Mouse (Mus musculus): Measurements from ENCODE around the gene Prmt1. TPM values are rescaled to one million over a fixed set of nuclear protein-coding genes. Genes with fewer than 3 reads are reported as not detected.

The Prmt1 gene
- polyA plus RNA-seq, 1 experiment, result 729 TPM

DNA sequence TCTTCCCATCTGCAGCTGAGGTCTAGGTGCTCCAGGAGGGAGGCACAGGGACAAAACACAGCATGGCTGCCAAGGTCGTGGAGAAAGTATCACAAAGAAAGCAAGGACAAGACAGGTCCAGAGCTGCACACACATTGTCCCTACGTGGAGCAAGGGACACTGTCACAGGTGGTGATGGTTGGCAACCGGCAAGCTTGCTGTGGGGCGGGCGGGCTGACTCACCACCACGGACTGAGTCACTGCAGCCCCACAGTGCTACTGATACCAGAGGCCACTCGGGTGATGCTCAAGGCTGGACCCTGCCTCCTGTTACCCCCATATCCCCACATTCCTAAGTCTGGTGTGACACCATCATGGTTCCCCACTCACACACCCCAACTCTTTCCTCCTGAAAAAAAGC, 16.1 kb upstream of the Prmt1 start:
- TF ChIP-seq POLR2AphosphoS2 (IDR thresholded peaks at IDR 0.05; ENCODE audit: insufficient read length, low read depth), result peak; percentile 87
- no peak for TF ChIP-seq REST (IDR thresholded peaks at IDR 0.05; ENCODE audit: insufficient read depth, insufficient read length)
- TF ChIP-seq MYOD1 (IDR thresholded peaks at IDR 0.05; ENCODE audit: control insufficient read depth in 1 of 3, insufficient read length in 2 of 3, low read depth in 2 of 3), result peak in 1 of 3 experiments; percentile 72
- no peak for TF ChIP-seq TCF12 (IDR thresholded peaks at IDR 0.05; ENCODE audit: insufficient read depth, poor library complexity, severe bottlenecking)
- TF ChIP-seq SRF (IDR thresholded peaks at IDR 0.05; ENCODE audit: control insufficient read depth, insufficient read length, low read depth), result no peak
- no peak for TF ChIP-seq E2F4 (IDR thresholded peaks at IDR 0.05; ENCODE audit: insufficient read depth)
- TF ChIP-seq POLR2A (IDR thresholded peaks at IDR 0.05; ENCODE audit: insufficient read length, low read depth), result peak; percentile 43
- TF ChIP-seq CEBPB (IDR thresholded peaks at IDR 0.05; ENCODE audit: insufficient read depth, poor library complexity, severe bottlenecking), result no peak
- TF ChIP-seq MAX (IDR thresholded peaks at IDR 0.05; ENCODE audit: low read depth), result no peak
- peak in 2 of 3 experiments; percentile 21 to 35 for TF ChIP-seq MYOG (IDR thresholded peaks at IDR 0.05; ENCODE audit: control insufficient read depth in 1 of 3, insufficient read depth in 1 of 3, insufficient read length in 2 of 3, low read depth in 2 of 3)
- Histone ChIP-seq H3K79me2 (ENCODE audit: control insufficient read depth, insufficient read depth) (peaks cover 20% of the 10 kb centered on the region), H3K4me2 (ENCODE audit: low read depth) (no peak overlapping the region), H3K4me3 (no peak overlapping the region), H3ac (ENCODE audit: control insufficient read depth, insufficient read length) (no peak overlapping the region), H3K27me3 (ENCODE audit: control insufficient read depth, insufficient read depth, insufficient read length) (no peaks in the 10 kb centered on the region), H3K36me3 (ENCODE audit: control insufficient read depth, insufficient read depth) (no peaks in the 10 kb centered on the region)

DNA sequence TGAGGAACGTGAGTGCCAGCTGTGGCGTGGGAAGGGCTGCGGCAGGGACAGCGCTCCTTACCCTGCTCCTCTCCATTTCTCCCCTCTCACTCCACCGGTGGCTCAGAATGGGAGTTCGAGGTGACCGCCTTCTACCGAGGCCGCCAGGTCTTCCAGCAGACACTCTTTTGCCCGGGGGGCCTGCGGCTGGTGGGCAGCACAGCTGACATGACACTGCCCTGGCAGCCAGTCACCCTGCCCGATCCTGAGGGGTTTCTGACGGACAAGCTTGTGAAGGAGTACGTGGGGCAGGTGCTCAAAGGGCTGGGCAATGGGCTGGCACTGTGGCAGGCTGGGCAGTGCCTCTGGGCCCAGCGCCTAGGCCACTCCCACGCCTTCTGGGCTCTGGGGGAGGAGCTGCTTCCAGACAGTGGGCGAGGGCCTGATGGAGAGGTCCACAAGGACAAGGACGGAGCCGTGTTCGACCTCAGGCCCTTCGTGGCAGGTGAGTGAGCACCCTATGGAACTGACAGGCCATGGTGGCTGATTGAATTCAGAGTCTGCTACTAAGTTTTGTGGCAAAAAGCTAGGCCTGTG, 14.3 kb upstream of the Prmt1 start:
- Histone ChIP-seq H3K4me3 (no peak overlapping the region), H3ac (ENCODE audit: control insufficient read depth, insufficient read length) (no peak overlapping the region), H3K79me2 (ENCODE audit: control insufficient read depth, insufficient read depth) (peaks cover 20% of the 10 kb centered on the region), H3K4me2 (ENCODE audit: low read depth) (no peak overlapping the region), H3K27me3 (ENCODE audit: control insufficient read depth, insufficient read depth, insufficient read length) (no peaks in the 10 kb centered on the region), H3K36me3 (ENCODE audit: control insufficient read depth, insufficient read depth) (no peaks in the 10 kb centered on the region)
- TF ChIP-seq MYOD1 (IDR thresholded peaks at IDR 0.05; ENCODE audit: control insufficient read depth in 1 of 3, insufficient read length in 2 of 3, low read depth in 2 of 3) (peak in 1 of 3 experiments; percentile 21), POLR2AphosphoS2 (IDR thresholded peaks at IDR 0.05; ENCODE audit: insufficient read length, low read depth) (peak; percentile 80), MYOG (IDR thresholded peaks at IDR 0.05; ENCODE audit: control insufficient read depth in 1 of 3, insufficient read depth in 1 of 3, insufficient read length in 2 of 3, low read depth in 2 of 3) (peak in 1 of 3 experiments; percentile 36), MAX (IDR thresholded peaks at IDR 0.05; ENCODE audit: low read depth) (no peak), POLR2A (IDR thresholded peaks at IDR 0.05; ENCODE audit: insufficient read length, low read depth) (peak; percentile 18)

- Histone ChIP-seq H3K79me2 (ENCODE audit: control insufficient read depth, insufficient read depth) (peaks cover 20% of the 10 kb centered on the region), H3K4me3 (no peak overlapping the region), H3K36me3 (ENCODE audit: control insufficient read depth, insufficient read depth) (no peaks in the 10 kb centered on the region), H3K4me2 (ENCODE audit: low read depth) (peak overlapping the region; percentile 90), H3ac (ENCODE audit: control insufficient read depth, insufficient read length) (no peak overlapping the region), H3K27me3 (ENCODE audit: control insufficient read depth, insufficient read depth, insufficient read length) (no peaks in the 10 kb centered on the region)
- TF ChIP-seq SRF (IDR thresholded peaks at IDR 0.05; ENCODE audit: control insufficient read depth, insufficient read length, low read depth) (no peak), POLR2A (IDR thresholded peaks at IDR 0.05; ENCODE audit: insufficient read length, low read depth) (no peak), MYOD1 (IDR thresholded peaks at IDR 0.05; ENCODE audit: control insufficient read depth in 1 of 3, insufficient read length in 2 of 3, low read depth in 2 of 3) (no peak), E2F4 (IDR thresholded peaks at IDR 0.05; ENCODE audit: insufficient read depth) (no peak), REST (IDR thresholded peaks at IDR 0.05; ENCODE audit: insufficient read depth, insufficient read length) (no peak), CEBPB (IDR thresholded peaks at IDR 0.05; ENCODE audit: insufficient read depth, poor library complexity, severe bottlenecking) (no peak)
Observed at GRCm38 (mm10) chr7:44999753-45000152, 13.4 kb upstream of the Prmt1 start.

DNA sequence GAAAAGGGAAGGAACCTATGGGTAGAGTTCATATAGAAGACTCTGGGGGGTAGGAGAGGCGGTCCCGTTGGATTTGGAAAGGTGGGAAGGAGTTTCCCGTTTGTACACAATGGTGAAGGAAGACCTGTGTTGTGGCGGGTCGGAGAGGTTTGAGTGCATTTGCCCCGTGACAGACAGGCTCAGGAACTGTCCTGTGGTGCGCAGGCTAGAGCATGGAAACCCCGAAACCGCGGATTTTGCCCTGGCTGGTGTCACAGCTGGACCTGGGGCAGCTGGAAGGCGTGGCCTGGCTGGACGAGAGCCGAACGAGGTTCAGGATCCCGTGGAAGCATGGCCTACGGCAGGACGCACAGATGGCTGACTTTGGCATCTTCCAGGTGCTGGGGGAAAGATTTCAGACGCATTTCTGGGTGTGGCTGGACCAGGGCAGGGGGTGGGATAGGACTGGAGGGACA, 12.2 kb upstream of the Prmt1 start, which contains the start of gene Bcl2l12:
Bcl2l12 (minus strand) TSS at position 212 of the 455 bp plus-strand sequence.
- Histone ChIP-seq H3K36me3 (ENCODE audit: control insufficient read depth, insufficient read depth) (no peaks in the 10 kb centered on the region), H3K27me3 (ENCODE audit: control insufficient read depth, insufficient read depth, insufficient read length) (no peaks in the 10 kb centered on the region), H3K4me2 (ENCODE audit: low read depth) (peak within 1 kb of the TSS; percentile 90), H3K4me3 (peak within 1 kb of the TSS; percentile 86), H3ac (ENCODE audit: control insufficient read depth, insufficient read length) (peak within 1 kb of the TSS; percentile 50), H3K79me2 (ENCODE audit: control insufficient read depth, insufficient read depth) (peaks cover 20% of the 10 kb centered on the region)
- no peak for TF ChIP-seq E2F4 (IDR thresholded peaks at IDR 0.05; ENCODE audit: insufficient read depth)
- TF ChIP-seq MYOD1 (IDR thresholded peaks at IDR 0.05; ENCODE audit: control insufficient read depth in 1 of 3, insufficient read length in 2 of 3, low read depth in 2 of 3), result peak in 2 of 3 experiments; percentile 75 to 82
- peak; percentile 29 for TF ChIP-seq POLR2A (IDR thresholded peaks at IDR 0.05; ENCODE audit: insufficient read length, low read depth)
- TF ChIP-seq USF1 (IDR thresholded peaks at IDR 0.05; ENCODE audit: low read depth), result no peak
- no peak for TF ChIP-seq TCF12 (IDR thresholded peaks at IDR 0.05; ENCODE audit: insufficient read depth, poor library complexity, severe bottlenecking)
- TF ChIP-seq POLR2AphosphoS2 (IDR thresholded peaks at IDR 0.05; ENCODE audit: insufficient read length, low read depth), result peak; percentile 92
- no peak for TF ChIP-seq SRF (IDR thresholded peaks at IDR 0.05; ENCODE audit: control insufficient read depth, insufficient read length, low read depth)
- no peak for TF ChIP-seq REST (IDR thresholded peaks at IDR 0.05; ENCODE audit: insufficient read depth, insufficient read length)
- TF ChIP-seq MYOG (IDR thresholded peaks at IDR 0.05; ENCODE audit: control insufficient read depth in 1 of 3, insufficient read depth in 1 of 3, insufficient read length in 2 of 3, low read depth in 2 of 3), result peak; percentile 12 to 90 (median 70)
- TF ChIP-seq MAX (IDR thresholded peaks at IDR 0.05; ENCODE audit: low read depth), result no peak
- no peak for TF ChIP-seq TCF3 (IDR thresholded peaks at IDR 0.05; ENCODE audit: insufficient read length, low read depth)

DNA sequence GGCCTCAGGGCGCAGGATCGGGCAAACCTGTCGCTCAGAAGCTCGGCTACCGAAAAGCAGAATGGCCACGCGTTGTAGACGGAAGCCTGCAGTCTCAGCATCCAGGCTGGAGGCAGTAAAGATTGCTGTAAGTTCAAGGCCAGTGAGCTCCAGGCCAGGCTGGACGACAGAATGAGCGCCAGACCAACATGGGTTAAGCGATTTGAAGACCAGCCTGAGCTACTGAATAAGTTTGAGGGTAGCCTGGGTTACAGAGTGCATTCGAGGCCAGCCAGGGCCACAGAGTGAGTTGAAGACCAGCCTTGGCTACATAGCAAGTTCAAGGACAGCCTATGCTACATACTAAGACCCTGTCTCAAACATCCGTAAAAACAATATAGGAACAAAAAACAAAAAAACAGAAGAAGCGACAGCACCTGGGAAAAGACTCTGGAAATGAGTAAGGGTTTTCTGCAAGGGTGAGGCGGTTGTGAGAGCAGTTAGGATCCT, 11.6 kb upstream of the Prmt1 start:
- peak overlapping the region; percentile 50 for H3ac ChIP-seq (ENCODE audit: control insufficient read depth, insufficient read length)
- peak overlapping the region; percentile 90 for H3K4me2 ChIP-seq (ENCODE audit: low read depth)
- H3K27me3 ChIP-seq (ENCODE audit: control insufficient read depth, insufficient read depth, insufficient read length), result no peaks in the 10 kb centered on the region
- peaks cover 20% of the 10 kb centered on the region for H3K79me2 ChIP-seq (ENCODE audit: control insufficient read depth, insufficient read depth)
- no peaks in the 10 kb centered on the region for H3K36me3 ChIP-seq (ENCODE audit: control insufficient read depth, insufficient read depth)
- TF ChIP-seq POLR2AphosphoS2 (IDR thresholded peaks at IDR 0.05; ENCODE audit: insufficient read length, low read depth) (peak; percentile 57), SRF (IDR thresholded peaks at IDR 0.05; ENCODE audit: control insufficient read depth, insufficient read length, low read depth) (no peak)
- H3K4me3 ChIP-seq, result peak overlapping the region; percentile 86
